Mouse (Mus musculus) lung, postnatal 0 days (tissue): ENCODE measurements around the gene Smn1.

Source experiments
- CTCF ChIP-seq: IDR thresholded peaks from 2 replicates; pipeline ENCODE4 v1.5.1; 2016; ENCODE audit warnings: antibody characterized with exemption, mild to moderate bottlenecking
- EP300 ChIP-seq: IDR thresholded peaks from 2 replicates; pipeline ENCODE4 v1.6.1; 2016; ENCODE audit warnings: antibody characterized with exemption, mild to moderate bottlenecking, control low read depth

GRCm38 (mm10) chr13:100123970-100124369 is 682 bp upstream of the Smn1 start:
- TF ChIP-seq CTCF (no peak), EP300 (no peak)
